Mouse (Mus musculus): ENCODE measurements around the gene Dab1. TPM values are rescaled to one million over a fixed set of nuclear protein-coding genes. Genes with fewer than 3 reads are reported as not detected.

Dab1 gene
- polyA plus RNA-seq, 1 experiment from 2014 or later, result 36.4 TPM

DNA sequence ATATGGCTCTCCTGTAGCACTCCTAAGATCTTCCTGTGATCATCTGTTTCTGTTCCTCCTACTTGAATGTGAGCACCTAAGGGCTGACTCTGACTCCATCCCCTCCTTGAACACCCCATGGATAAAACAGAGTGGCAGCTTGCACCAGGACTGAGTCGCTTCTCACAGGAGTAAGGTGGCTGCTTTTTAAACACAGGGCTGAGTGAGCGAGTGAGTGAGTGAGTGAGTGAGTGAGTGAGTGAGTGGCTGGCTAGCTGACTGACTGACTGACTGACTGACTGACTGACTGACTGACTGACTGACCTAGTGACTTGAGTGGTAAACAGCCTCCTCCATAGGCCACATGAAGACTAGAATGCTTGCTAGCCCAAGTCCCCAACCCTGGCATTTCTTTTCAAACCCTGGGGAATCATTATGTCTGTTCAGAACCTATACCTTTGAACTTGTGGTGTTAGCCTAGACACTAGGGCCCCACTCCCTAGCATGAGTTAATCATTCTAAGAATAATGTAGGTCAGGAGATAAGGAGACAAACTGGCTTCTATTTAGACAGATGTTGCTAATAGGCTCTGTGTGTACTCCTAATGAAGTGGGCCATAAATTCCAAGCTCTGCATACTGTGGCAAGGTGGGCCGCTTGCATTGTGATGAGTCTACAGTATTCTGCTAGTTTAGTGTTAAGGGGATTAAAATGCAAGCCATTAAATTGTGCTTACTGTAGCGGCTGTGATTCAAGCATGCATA is 910.9 kb downstream of the Dab1 start:
- Histone ChIP-seq H3K9ac (ENCODE audit: low read length) (no peak overlapping the region), H3K27me3 (ENCODE audit: control insufficient read depth, insufficient read depth, low read length) (no peaks in the 10 kb centered on the region), H3K4me1 (ENCODE audit: control insufficient read depth, insufficient read depth, low read length) (no peaks in the 10 kb centered on the region), H3K4me3 (ENCODE audit: low read depth, low read length) (no peak overlapping the region), H3K27ac (ENCODE audit: low read depth, low read length) (no peak overlapping the region), H3K9me3 (ENCODE audit: control insufficient read depth, low read length) (no peaks in the 10 kb centered on the region), H3K36me3 (ENCODE audit: control insufficient read depth, insufficient read depth, low read length) (no peaks in the 10 kb centered on the region), H3K4me2 (ENCODE audit: low read depth) (no peak overlapping the region)
- 77% methylated on average over 4 of the region's 4 CpGs for WGBS
- ATAC-seq (ENCODE audit: insufficient read depth, low FRiP score, low TSS enrichment) (no peak), DNase-seq (ENCODE audit: low spot score) (no peak)

DNA sequence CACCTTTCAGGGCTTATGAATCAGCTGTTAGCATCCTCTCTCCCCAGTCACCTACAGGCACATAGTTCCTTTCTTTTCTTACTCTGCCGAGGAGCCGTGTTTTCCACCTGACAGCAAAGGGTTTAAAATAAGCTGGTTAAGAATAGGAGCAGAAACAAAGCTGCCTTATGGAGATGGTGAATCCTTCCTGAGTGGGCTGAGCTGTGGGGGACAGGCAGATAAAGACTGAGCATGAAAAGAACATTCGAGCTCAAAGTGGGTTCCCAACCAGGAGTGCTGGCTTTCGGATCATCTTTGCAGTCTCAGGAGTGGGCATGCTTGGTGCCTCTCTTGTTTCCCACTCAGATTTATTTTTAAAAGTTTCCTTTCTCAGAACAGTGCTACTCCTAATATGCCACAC is 913.7 kb downstream of the Dab1 start:
- DNase-seq (ENCODE audit: low spot score), result no peak
- Histone ChIP-seq H3K36me3 (ENCODE audit: control insufficient read depth, insufficient read depth, low read length) (no peaks in the 10 kb centered on the region), H3K27ac (ENCODE audit: low read depth, low read length) (no peak overlapping the region), H3K4me2 (ENCODE audit: low read depth) (no peak overlapping the region), H3K27me3 (ENCODE audit: control insufficient read depth, insufficient read depth, low read length) (no peaks in the 10 kb centered on the region), H3K9me3 (ENCODE audit: control insufficient read depth, low read length) (no peaks in the 10 kb centered on the region), H3K4me1 (ENCODE audit: control insufficient read depth, insufficient read depth, low read length) (no peaks in the 10 kb centered on the region), H3K4me3 (ENCODE audit: low read depth, low read length) (no peak overlapping the region), H3K9ac (ENCODE audit: low read length) (no peak overlapping the region)
- ATAC-seq (ENCODE audit: insufficient read depth, low FRiP score, low TSS enrichment), result no peak
- 90% methylated on average over 4 of the region's 4 CpGs for WGBS

DNA sequence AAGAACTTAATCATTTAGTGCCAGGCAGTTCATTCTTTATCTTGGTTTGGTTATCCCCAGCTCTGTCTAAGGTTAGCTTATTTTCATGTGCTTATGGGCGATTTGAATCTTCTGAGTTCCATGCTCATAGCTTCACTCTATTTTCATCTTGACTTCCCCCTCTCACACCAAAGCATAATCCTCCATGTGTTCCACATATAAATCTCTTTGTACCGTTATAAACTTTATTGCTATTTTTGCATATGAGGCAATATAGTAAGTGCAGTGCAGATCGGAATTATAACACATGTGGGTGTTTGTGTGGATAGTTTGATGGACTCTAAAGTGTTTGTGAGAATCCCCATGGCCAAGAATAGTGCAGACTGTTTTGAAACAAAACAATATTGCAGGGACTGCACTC is 919.3 kb downstream of the Dab1 start:
- Histone ChIP-seq H3K9me3 (ENCODE audit: control insufficient read depth, low read length) (no peaks in the 10 kb centered on the region), H3K4me2 (ENCODE audit: low read depth) (no peak overlapping the region), H3K9ac (ENCODE audit: low read length) (no peak overlapping the region), H3K27ac (ENCODE audit: low read depth, low read length) (no peak overlapping the region), H3K4me1 (ENCODE audit: control insufficient read depth, insufficient read depth, low read length) (no peaks in the 10 kb centered on the region), H3K27me3 (ENCODE audit: control insufficient read depth, insufficient read depth, low read length) (no peaks in the 10 kb centered on the region), H3K36me3 (ENCODE audit: control insufficient read depth, insufficient read depth, low read length) (no peaks in the 10 kb centered on the region), H3K4me3 (ENCODE audit: low read depth, low read length) (no peak overlapping the region)
- WGBS, result 84% methylated on average over 3 of the region's 3 CpGs
- no peak for DNase-seq (ENCODE audit: low spot score)
- ATAC-seq (ENCODE audit: insufficient read depth, low FRiP score, low TSS enrichment), result no peak

DNA sequence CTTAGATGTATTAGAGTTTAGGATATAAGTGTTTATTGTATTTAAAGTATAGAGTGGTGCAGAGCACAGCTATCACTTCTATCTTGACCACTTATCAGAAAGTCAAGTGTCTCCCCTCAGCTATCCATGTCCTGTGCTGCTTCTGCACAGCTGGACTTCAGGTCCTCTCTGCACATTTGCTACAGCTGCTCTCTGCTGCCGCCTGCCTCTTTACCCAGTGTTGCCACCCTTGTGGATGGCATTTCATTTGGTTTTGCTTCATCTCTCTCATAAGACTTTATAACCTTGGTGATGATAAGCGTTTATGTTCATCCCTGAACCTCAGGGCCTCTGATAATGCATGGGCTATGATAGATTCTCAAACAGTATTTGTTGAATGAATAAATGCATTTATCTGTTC is 919.9 kb downstream of the Dab1 start:
- DNase-seq (ENCODE audit: low spot score), result no peak

DNA sequence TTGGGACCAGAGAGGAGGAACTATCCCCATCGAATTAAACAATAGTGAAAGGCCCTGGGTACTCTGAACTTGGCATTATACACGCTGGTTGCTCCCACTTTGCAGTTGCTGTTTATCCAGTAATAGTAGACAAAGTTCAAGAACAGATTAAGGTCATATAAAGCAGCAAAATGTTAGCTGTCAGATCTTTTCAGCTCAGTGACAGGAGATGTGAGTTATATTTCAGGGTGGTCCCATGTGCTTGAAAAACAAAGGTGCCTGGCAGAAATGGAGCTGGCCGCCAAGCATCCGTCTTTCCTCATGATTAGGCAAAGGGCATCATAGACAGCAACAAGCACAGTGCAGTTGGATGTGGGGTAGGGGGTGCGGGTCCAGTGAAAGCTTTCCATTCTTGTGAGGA is 927.9 kb downstream of the Dab1 start:
- no peaks in the 10 kb centered on the region for H3K36me3 ChIP-seq (ENCODE audit: control insufficient read depth, insufficient read depth, low read length)
- no peaks in the 10 kb centered on the region for H3K4me1 ChIP-seq (ENCODE audit: control insufficient read depth, insufficient read depth, low read length)
- H3K9me3 ChIP-seq (ENCODE audit: control insufficient read depth, low read length), result no peaks in the 10 kb centered on the region
- ATAC-seq (ENCODE audit: insufficient read depth, low FRiP score, low TSS enrichment) (no peak), DNase-seq (ENCODE audit: low spot score) (no peak)
- H3K4me3 ChIP-seq (ENCODE audit: low read depth, low read length), result no peak overlapping the region
- H3K9ac ChIP-seq (ENCODE audit: low read length), result no peak overlapping the region
- H3K4me2 ChIP-seq (ENCODE audit: low read depth), result no peak overlapping the region
- 80% methylated on average over 5 of the region's 5 CpGs for WGBS
- H3K27ac ChIP-seq (ENCODE audit: low read depth, low read length), result no peak overlapping the region
- H3K27me3 ChIP-seq (ENCODE audit: control insufficient read depth, insufficient read depth, low read length), result no peaks in the 10 kb centered on the region

More for the DNA sequence above, 919.9 kb downstream of the Dab1 start:
- Histone ChIP-seq H3K4me2 (ENCODE audit: low read depth) (no peak overlapping the region), H3K4me3 (ENCODE audit: low read depth, low read length) (no peak overlapping the region), H3K9ac (ENCODE audit: low read length) (no peak overlapping the region), H3K27ac (ENCODE audit: low read depth, low read length) (no peak overlapping the region), H3K27me3 (ENCODE audit: control insufficient read depth, insufficient read depth, low read length) (no peaks in the 10 kb centered on the region), H3K4me1 (ENCODE audit: control insufficient read depth, insufficient read depth, low read length) (no peaks in the 10 kb centered on the region), H3K36me3 (ENCODE audit: control insufficient read depth, insufficient read depth, low read length) (no peaks in the 10 kb centered on the region), H3K9me3 (ENCODE audit: control insufficient read depth, low read length) (no peaks in the 10 kb centered on the region)
- WGBS, result 76% methylated on average over 2 of the region's 2 CpGs
- ATAC-seq (ENCODE audit: insufficient read depth, low FRiP score, low TSS enrichment), result no peak

DNA sequence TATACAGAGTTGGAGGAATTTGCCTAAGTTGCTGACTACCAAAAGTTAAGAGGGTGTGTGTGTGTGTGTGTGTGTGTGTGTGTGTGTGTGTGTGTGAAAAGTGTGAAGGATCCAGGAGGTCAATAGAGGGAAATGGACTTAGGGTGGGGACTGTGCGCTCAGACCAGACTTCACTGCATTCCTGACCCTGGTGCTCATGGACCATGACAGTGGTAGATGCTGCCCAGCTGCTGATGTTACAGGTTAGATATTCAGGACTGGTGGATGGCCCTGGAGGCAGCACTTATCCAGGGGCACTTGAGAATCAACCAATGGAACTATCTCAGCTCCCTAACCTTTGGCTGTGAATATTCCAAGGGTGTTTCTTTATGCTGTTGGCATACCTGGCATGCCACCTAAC is 929.1 kb downstream of the Dab1 start:
- Histone ChIP-seq H3K9ac (ENCODE audit: low read length) (no peak overlapping the region), H3K4me2 (ENCODE audit: low read depth) (no peak overlapping the region), H3K27me3 (ENCODE audit: control insufficient read depth, insufficient read depth, low read length) (no peaks in the 10 kb centered on the region), H3K36me3 (ENCODE audit: control insufficient read depth, insufficient read depth, low read length) (no peaks in the 10 kb centered on the region), H3K9me3 (ENCODE audit: control insufficient read depth, low read length) (no peaks in the 10 kb centered on the region), H3K4me3 (ENCODE audit: low read depth, low read length) (no peak overlapping the region), H3K4me1 (ENCODE audit: control insufficient read depth, insufficient read depth, low read length) (no peaks in the 10 kb centered on the region), H3K27ac (ENCODE audit: low read depth, low read length) (no peak overlapping the region)
- DNase-seq (ENCODE audit: low spot score) (no peak), ATAC-seq (ENCODE audit: insufficient read depth, low FRiP score, low TSS enrichment) (no peak)
- WGBS, result 100% methylated on average over 1 of the region's 1 CpGs

DNA sequence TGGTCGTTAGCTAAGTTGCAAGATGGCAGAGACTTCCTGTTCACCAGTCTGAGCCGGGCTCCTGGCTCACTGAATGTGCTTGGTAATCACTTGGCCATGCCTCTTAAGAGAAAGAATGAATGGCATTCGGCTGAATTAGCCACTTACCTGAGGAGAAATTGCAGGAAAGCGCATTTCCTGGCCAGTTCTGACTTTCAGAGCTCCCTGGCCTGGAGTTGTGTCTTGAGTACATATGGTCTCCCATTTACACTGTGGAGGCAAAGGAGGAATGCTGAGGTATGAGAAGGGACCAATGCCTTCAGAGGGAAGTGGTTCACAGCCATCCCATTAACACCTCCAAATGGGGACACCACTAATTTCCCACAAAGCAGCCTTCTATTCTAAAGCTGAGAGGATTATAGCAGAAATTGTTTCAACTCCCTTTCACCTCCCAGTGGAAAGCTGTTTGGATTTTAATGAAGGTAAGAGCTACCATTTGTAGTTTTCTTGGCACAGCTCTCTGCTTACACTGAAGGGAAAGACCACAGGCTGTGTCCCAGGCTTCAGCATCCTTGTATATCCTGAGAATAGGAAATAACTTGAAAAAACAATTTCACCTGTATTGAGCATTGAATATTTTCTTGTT is 931.5 kb downstream of the Dab1 start:
- no peaks in the 10 kb centered on the region for H3K27me3 ChIP-seq (ENCODE audit: control insufficient read depth, insufficient read depth, low read length)
- DNase-seq (ENCODE audit: low spot score) (no peak), ATAC-seq (ENCODE audit: insufficient read depth, low FRiP score, low TSS enrichment) (no peak)
- no peaks in the 10 kb centered on the region for H3K9me3 ChIP-seq (ENCODE audit: control insufficient read depth, low read length)
- H3K4me1 ChIP-seq (ENCODE audit: control insufficient read depth, insufficient read depth, low read length), result no peaks in the 10 kb centered on the region
- H3K4me2 ChIP-seq (ENCODE audit: low read depth), result no peak overlapping the region
- WGBS, result 69% methylated on average over 4 of the region's 4 CpGs
- H3K27ac ChIP-seq (ENCODE audit: low read depth, low read length), result no peak overlapping the region
- no peaks in the 10 kb centered on the region for H3K36me3 ChIP-seq (ENCODE audit: control insufficient read depth, insufficient read depth, low read length)
- no peak overlapping the region for H3K9ac ChIP-seq (ENCODE audit: low read length)
- H3K4me3 ChIP-seq (ENCODE audit: low read depth, low read length), result no peak overlapping the region

DNA sequence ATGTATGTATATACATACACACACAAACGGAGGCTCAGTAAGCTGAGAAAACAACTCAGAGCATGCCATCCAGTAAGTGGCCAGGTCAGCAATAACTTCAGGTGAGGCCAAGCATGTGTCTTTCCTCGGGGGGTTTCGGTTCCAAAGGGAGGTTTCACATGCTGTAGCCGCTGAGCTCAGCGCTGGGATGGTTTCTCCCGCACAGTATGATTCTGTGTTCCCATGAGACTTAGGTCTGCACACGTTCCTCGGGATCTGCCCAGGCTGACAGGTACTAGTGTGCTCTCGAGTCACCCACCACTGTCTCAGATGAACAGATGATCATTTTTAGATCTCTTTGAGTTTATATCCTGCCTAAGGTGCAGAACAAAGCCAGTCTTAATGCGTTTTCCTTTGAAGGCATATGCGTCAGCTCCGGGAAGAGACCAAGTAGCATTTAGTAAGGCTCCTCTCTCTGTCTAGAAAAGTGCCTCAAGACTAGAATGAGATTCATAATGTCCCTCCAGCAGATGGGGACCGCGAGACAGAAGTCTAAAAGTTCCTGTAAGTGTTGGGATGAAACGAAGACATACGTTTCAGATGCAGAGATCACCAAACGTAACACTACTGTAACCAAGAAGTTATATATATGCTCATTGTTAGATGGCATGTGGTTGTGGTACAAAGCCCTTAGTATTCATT is 932.4 kb downstream of the Dab1 start:
- no peak for ATAC-seq (ENCODE audit: insufficient read depth, low FRiP score, low TSS enrichment)
- H3K9me3 ChIP-seq (ENCODE audit: control insufficient read depth, low read length), result no peaks in the 10 kb centered on the region
- H3K36me3 ChIP-seq (ENCODE audit: control insufficient read depth, insufficient read depth, low read length), result no peaks in the 10 kb centered on the region
- H3K9ac ChIP-seq (ENCODE audit: low read length), result no peak overlapping the region
- H3K4me1 ChIP-seq (ENCODE audit: control insufficient read depth, insufficient read depth, low read length), result no peaks in the 10 kb centered on the region
- no peaks in the 10 kb centered on the region for H3K27me3 ChIP-seq (ENCODE audit: control insufficient read depth, insufficient read depth, low read length)
- 91% methylated on average over 17 of the region's 17 CpGs for WGBS
- no peak overlapping the region for H3K4me2 ChIP-seq (ENCODE audit: low read depth)
- no peak for DNase-seq (ENCODE audit: low spot score)
- H3K4me3 ChIP-seq (ENCODE audit: low read depth, low read length), result no peak overlapping the region
- H3K27ac ChIP-seq (ENCODE audit: low read depth, low read length), result no peak overlapping the region

DNA sequence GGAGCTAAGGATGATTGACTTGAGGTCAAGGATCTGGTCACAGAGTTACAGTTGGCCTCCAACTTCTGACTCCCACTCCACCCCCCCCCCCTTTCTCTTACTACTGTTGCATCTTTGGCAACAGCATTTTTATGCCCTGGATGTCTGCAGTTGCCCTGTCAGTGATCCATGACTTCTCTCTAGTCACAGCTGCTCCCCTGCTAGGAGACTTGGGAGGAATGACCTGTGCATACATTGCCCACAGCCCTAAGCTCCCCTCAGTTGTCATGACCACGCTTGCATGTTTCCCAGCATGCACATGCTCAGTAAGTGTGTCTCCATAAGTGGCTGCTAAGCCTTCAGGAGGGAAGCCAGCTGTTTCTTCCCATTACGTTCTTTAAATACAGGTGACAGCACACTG is 936.2 kb downstream of the Dab1 start:
- no peaks in the 10 kb centered on the region for H3K36me3 ChIP-seq (ENCODE audit: control insufficient read depth, insufficient read depth, low read length)

More for the DNA sequence above, 936.2 kb downstream of the Dab1 start:
- no peak overlapping the region for H3K9ac ChIP-seq (ENCODE audit: low read length)
- DNase-seq (ENCODE audit: low spot score) (peak; percentile 36), ATAC-seq (ENCODE audit: insufficient read depth, low FRiP score, low TSS enrichment) (no peak)
- WGBS, result 37% methylated on average over 2 of the region's 2 CpGs
- no peaks in the 10 kb centered on the region for H3K27me3 ChIP-seq (ENCODE audit: control insufficient read depth, insufficient read depth, low read length)
- no peak overlapping the region for H3K4me2 ChIP-seq (ENCODE audit: low read depth)
- H3K4me1 ChIP-seq (ENCODE audit: control insufficient read depth, insufficient read depth, low read length), result no peaks in the 10 kb centered on the region
- H3K4me3 ChIP-seq (ENCODE audit: low read depth, low read length), result no peak overlapping the region
- no peaks in the 10 kb centered on the region for H3K9me3 ChIP-seq (ENCODE audit: control insufficient read depth, low read length)
- no peak overlapping the region for H3K27ac ChIP-seq (ENCODE audit: low read depth, low read length)
